Mouse (Mus musculus): ENCODE data around the gene Ypel3. TPM values are rescaled to one million over a fixed set of nuclear protein-coding genes. Genes with fewer than 3 reads are reported as not detected.

Gene Ypel3
- polyA plus RNA-seq, 1 experiment from 2014 or later = 246 TPM

GRCm38 (mm10) chr7:126825403-126825802 lies 48.6 kb downstream of the Ypel3 start:
- peaks cover 23% of the 10 kb centered on the region for H3K4me1 ChIP-seq (ENCODE audit: control insufficient read depth, insufficient read depth, low read length)
- no peaks in the 10 kb centered on the region for H3K27me3 ChIP-seq (ENCODE audit: control insufficient read depth, insufficient read depth, low read length)
- no peaks in the 10 kb centered on the region for H3K9me3 ChIP-seq (ENCODE audit: control insufficient read depth, low read length)
- no peak for ATAC-seq (ENCODE audit: low read depth)
- H3K27ac ChIP-seq (ENCODE audit: low read depth, low read length) = no peak overlapping the region
- H3K9ac ChIP-seq (replicated peaks; ENCODE audit: low read depth, low read length) = 0 out of 2 replicates have a peak overlapping the region, but pooled peaks have one; percentile 11
- H3K4me3 ChIP-seq (ENCODE audit: low read depth, low read length) = no peak overlapping the region
- H3K4me2 ChIP-seq (ENCODE audit: low read depth, low read length) = peak overlapping the region; percentile 71
- no peaks in the 10 kb centered on the region for H3K36me3 ChIP-seq (ENCODE audit: control insufficient read depth, insufficient read depth, low read length)
- WGBS = 29% methylated on average over 8 of the region's 8 CpGs

- Histone ChIP-seq H3K4me3 (ENCODE audit: low read depth, low read length) (no peak overlapping the region), H3K27me3 (ENCODE audit: control insufficient read depth, insufficient read depth, low read length) (no peaks in the 10 kb centered on the region), H3K9ac (replicated peaks; ENCODE audit: low read depth, low read length) (0 out of 2 replicates have a peak overlapping the region, but pooled peaks have one; percentile 11), H3K27ac (ENCODE audit: low read depth, low read length) (no peak overlapping the region), H3K4me1 (ENCODE audit: control insufficient read depth, insufficient read depth, low read length) (peaks cover 23% of the 10 kb centered on the region), H3K4me2 (ENCODE audit: low read depth, low read length) (no peak overlapping the region; the same call in 1 of the 2 replicates), H3K36me3 (ENCODE audit: control insufficient read depth, insufficient read depth, low read length) (no peaks in the 10 kb centered on the region), H3K9me3 (ENCODE audit: control insufficient read depth, low read length) (no peaks in the 10 kb centered on the region)
- no peak for ATAC-seq (ENCODE audit: low read depth)
- 73% methylated on average over 5 of the region's 5 CpGs for WGBS
Observed at GRCm38 (mm10) chr7:126825952-126826351, 49.2 kb downstream of the Ypel3 start.

Other genes with a start within 250 kb of the Ypel3 start
- 156 and 171 TPM in 2 replicates for gene Eif3c, start 210.5 kb upstream of the Ypel3 start, polyA plus RNA-seq (2014; fragmentation: Nextera tagmentation; extraction: Ambion mirVana)
- gene Apobr, start 192.0 kb upstream of the Ypel3 start, polyA plus RNA-seq (2014; fragmentation: Nextera tagmentation; extraction: Ambion mirVana) = 0.06 and 0.70 TPM in 2 replicates
- gene Cln3, start 191.1 kb upstream of the Ypel3 start, polyA plus RNA-seq (2014; fragmentation: Nextera tagmentation; extraction: Ambion mirVana) = 24.9 and 26.6 TPM in 2 replicates
- not detected in 2 replicates for gene Il27, start 182.0 kb upstream of the Ypel3 start, polyA plus RNA-seq (2014; fragmentation: Nextera tagmentation; extraction: Ambion mirVana)
- 2.2 and 10.8 TPM in 2 replicates for gene Nupr1, start 146.1 kb upstream of the Ypel3 start, polyA plus RNA-seq (2014; fragmentation: Nextera tagmentation; extraction: Ambion mirVana)
- 58.0 and 61.5 TPM in 2 replicates for gene Sgf29, start 127.6 kb upstream of the Ypel3 start, polyA plus RNA-seq (2014; fragmentation: Nextera tagmentation; extraction: Ambion mirVana)
- 0.59 and 2.2 TPM in 2 replicates for gene Sult1a1, start 100.5 kb upstream of the Ypel3 start, polyA plus RNA-seq (2014; fragmentation: Nextera tagmentation; extraction: Ambion mirVana)
- gene Bola2, start 81.6 kb upstream of the Ypel3 start, polyA plus RNA-seq (2014; fragmentation: Nextera tagmentation; extraction: Ambion mirVana) = 132 and 140 TPM in 2 replicates
- 11.2 and 13.1 TPM in 2 replicates for gene Slx1b, start 81.2 kb upstream of the Ypel3 start, polyA plus RNA-seq (2014; fragmentation: Nextera tagmentation; extraction: Ambion mirVana)
- gene Coro1a, start 69.2 kb upstream of the Ypel3 start, polyA plus RNA-seq (2014; fragmentation: Nextera tagmentation; extraction: Ambion mirVana) = 98.8 and 104 TPM in 2 replicates
- gene Mapk3, start 17.4 kb upstream of the Ypel3 start, polyA plus RNA-seq (2014; fragmentation: Nextera tagmentation; extraction: Ambion mirVana) = 85.0 and 85.9 TPM in 2 replicates
- 1.8 and 2.4 TPM in 2 replicates for gene Gdpd3, start 10.6 kb upstream of the Ypel3 start, polyA plus RNA-seq (2014; fragmentation: Nextera tagmentation; extraction: Ambion mirVana)
- 0.27 and 0.55 TPM in 2 replicates for gene Tbx6, start 4.5 kb downstream of the Ypel3 start, polyA plus RNA-seq (2014; fragmentation: Nextera tagmentation; extraction: Ambion mirVana)
- 154 and 168 TPM in 2 replicates for gene Ppp4c, start 15.5 kb downstream of the Ypel3 start, polyA plus RNA-seq (2014; fragmentation: Nextera tagmentation; extraction: Ambion mirVana)
- gene Fam57b, start 20.7 kb downstream of the Ypel3 start, polyA plus RNA-seq (2014; fragmentation: Nextera tagmentation; extraction: Ambion mirVana) = 50.9 and 64.4 TPM in 2 replicates
- not detected in 2 replicates for gene 4930451I11Rik, start 54.7 kb downstream of the Ypel3 start, polyA plus RNA-seq (2014; fragmentation: Nextera tagmentation; extraction: Ambion mirVana)
- 18.4 and 20.2 TPM in 2 replicates for gene Doc2a, start 70.5 kb downstream of the Ypel3 start, polyA plus RNA-seq (2014; fragmentation: Nextera tagmentation; extraction: Ambion mirVana)
- gene Hirip3, start 85.0 kb downstream of the Ypel3 start, polyA plus RNA-seq (2014; fragmentation: Nextera tagmentation; extraction: Ambion mirVana) = 11.0 and 15.2 TPM in 2 replicates
- 86.7 and 92.4 TPM in 2 replicates for gene Ino80e, start 85.4 kb downstream of the Ypel3 start, polyA plus RNA-seq (2014; fragmentation: Nextera tagmentation; extraction: Ambion mirVana)
- 28.9 and 36.5 TPM in 2 replicates for gene Taok2, start 107.7 kb downstream of the Ypel3 start, polyA plus RNA-seq (2014; fragmentation: Nextera tagmentation; extraction: Ambion mirVana)
- gene Tmem219, start 146.0 kb downstream of the Ypel3 start, polyA plus RNA-seq (2014; fragmentation: Nextera tagmentation; extraction: Ambion mirVana) = 29.4 and 32.2 TPM in 2 replicates
- gene Kctd13, start 151.9 kb downstream of the Ypel3 start, polyA plus RNA-seq (2014; fragmentation: Nextera tagmentation; extraction: Ambion mirVana) = 92.9 and 103 TPM in 2 replicates
- 5.8 and 10.6 TPM in 2 replicates for gene Asphd1, start 172.6 kb downstream of the Ypel3 start, polyA plus RNA-seq (2014; fragmentation: Nextera tagmentation; extraction: Ambion mirVana)
- 70.9 and 85.0 TPM in 2 replicates for gene Sez6l2, start 173.6 kb downstream of the Ypel3 start, polyA plus RNA-seq (2014; fragmentation: Nextera tagmentation; extraction: Ambion mirVana)
- gene Cdipt, start 199.0 kb downstream of the Ypel3 start, polyA plus RNA-seq (2014; fragmentation: Nextera tagmentation; extraction: Ambion mirVana) = 105 and 107 TPM in 2 replicates
- gene Cdiptos, start 199.1 kb downstream of the Ypel3 start, polyA plus RNA-seq (2014; fragmentation: Nextera tagmentation; extraction: Ambion mirVana) = 0.86 and 1.2 TPM in 2 replicates
- 2.4 and 4.8 TPM in 2 replicates for gene Mvp, start 237.7 kb downstream of the Ypel3 start, polyA plus RNA-seq (2014; fragmentation: Nextera tagmentation; extraction: Ambion mirVana)
- not detected in 2 replicates for gene Pagr1b, start 239.5 kb downstream of the Ypel3 start, polyA plus RNA-seq (2014; fragmentation: Nextera tagmentation; extraction: Ambion mirVana)
- 30.4 and 46.9 TPM in 2 replicates for gene Pagr1a, start 240.4 kb downstream of the Ypel3 start, polyA plus RNA-seq (2014; fragmentation: Nextera tagmentation; extraction: Ambion mirVana)
- gene Gm42742, start 244.1 kb downstream of the Ypel3 start, polyA plus RNA-seq (2014; fragmentation: Nextera tagmentation; extraction: Ambion mirVana) = 36.3 and 60.2 TPM in 2 replicates
- 41.4 and 63.5 TPM in 2 replicates for gene Prrt2, start 244.3 kb downstream of the Ypel3 start, polyA plus RNA-seq (2014; fragmentation: Nextera tagmentation; extraction: Ambion mirVana)